Mouse (Mus musculus) Patski (cell line): ENCODE results near the gene Irgc1. TPM values are rescaled to one million over a fixed set of nuclear protein-coding genes. Genes with fewer than 3 reads are reported as not detected.

Experiments
- ATAC-seq: fragments of 100-300 bp; one replicate; pipeline ENCODE4 v1.8.0; 2021
- CTCF ChIA-PET: fragments of 350-600 bp; sonication (Branson Sonifier 250); formaldehyde crosslinking; loops from one replicate; lab custom pipeline; 2022; ENCODE audit warnings: inconsistent platforms; lab: Charles Lee
- POLR2A ChIA-PET: fragments of 350-600 bp; sonication (Branson Sonifier 250); formaldehyde crosslinking; loops from one replicate; lab custom pipeline; 2022; ENCODE audit warnings: antibody characterized with exemption, inconsistent platforms; lab: Charles Lee
- DNase-seq: peaks from one replicate; pipeline ENCODE4 v3.0.0-alpha.2; 2011; ENCODE audit warnings: low read depth, low spot score
- H3K27me3 ChIP-seq: fragments of 371-371 bp; one replicate; pipeline ENCODE4 v1.5.1; 2021
- CTCF ChIP-seq: fragments of 100-300 bp; IDR thresholded peaks from one replicate; pipeline ENCODE4 v1.5.1; 2021
- in situ Hi-C: fragments of 300-500 bp; cut with MboI; formaldehyde crosslinking; loops from 3 replicates; pipeline ENCODE4 v1.11.1; 2018; ENCODE audit warnings: low pct_unique_long_range_greater_than_20kb, mixed read lengths
- polyA plus RNA-seq: library from polyadenylated mRNA; unstranded; gene quantifications from one replicate; pipeline ENCODE4 v1.2.3, GENCODE M21; 2021

Gene Irgc1
- polyA plus RNA-seq, 1 experiment from 2014 or later: not detected

DNA sequence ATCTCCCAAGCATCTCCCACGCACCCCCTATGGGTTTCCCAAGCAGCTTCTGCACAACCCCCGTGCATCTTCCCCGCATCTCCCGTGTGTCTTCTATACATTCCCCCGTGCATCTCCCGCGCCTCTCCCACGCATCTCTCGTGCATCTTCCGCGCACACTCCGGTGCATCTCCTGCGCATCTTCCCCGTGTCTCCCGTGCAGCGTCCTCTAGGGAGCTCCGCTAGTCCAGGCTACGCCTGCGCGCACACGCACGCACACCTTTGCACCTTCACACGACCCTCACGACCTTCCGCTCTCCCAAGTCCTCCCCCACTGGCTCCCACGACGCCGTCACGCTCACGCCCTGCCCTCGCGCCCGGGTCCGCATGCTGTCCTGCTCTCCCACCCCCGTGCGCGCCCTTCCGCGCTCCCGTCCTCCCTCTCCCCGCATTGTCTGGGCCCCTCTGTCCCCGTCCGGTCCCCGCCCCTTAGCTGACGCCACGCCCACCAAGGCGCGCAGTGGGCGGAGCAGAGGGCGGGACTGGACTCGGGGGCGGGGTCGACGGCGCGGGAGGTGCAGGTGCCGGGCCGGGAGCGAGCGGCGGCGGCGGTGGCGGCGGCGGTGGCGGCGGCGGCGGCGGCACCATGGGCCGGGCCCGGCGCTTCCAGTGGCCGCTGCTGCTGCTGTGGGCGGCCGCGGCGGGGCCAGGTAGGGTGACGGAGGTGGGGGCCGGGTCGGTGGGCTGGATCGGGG is 29.5 kb upstream of the Irgc1 start, which contains the start of gene Cadm4:
Gene Cadm4 (plus strand): TSS at position 550 of the 734 bp plus-strand sequence.
- peak; percentile 80 for ATAC-seq
- CTCF ChIA-PET: interaction anchor here (1.5 to 1.9 kb wide), 2 partner anchors 9 to 40 kb away, joined by 4 to 5 read pairs; no protein-coding TSS in a partner anchor

DNA sequence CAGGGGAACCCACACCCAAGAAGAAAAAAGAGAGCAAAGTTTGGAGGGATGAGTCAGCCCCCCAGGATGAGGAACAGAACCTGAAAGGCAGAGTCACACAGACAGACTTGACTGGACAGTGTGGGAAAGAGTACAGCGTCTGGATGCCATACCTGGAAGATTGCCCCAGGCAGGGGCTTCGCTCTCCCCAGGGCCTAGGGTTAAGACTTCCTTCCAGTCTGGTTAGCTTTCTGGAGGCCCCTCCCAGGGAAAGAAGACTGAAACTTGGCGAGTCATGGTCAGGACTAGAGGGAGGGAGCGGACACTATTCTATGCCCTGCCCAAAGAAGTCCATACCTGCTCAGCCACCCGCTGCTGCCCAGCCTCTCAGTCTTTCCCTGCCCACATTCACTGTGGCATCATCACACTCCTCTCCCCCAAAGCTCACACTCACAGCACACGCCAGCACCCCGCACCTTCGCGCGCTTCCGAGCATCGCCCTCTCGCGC is 28.9 kb upstream of the Irgc1 start:
- no peaks in the 10 kb centered on the region for H3K27me3 ChIP-seq
- ATAC-seq (no peak), DNase-seq (no peak)
- POLR2A ChIA-PET: interaction anchor here (1.1 kb wide), 1 partner anchor 57 kb away, joined by 3 read pairs; no protein-coding TSS in a partner anchor
- no peak for TF ChIP-seq CTCF
- in situ Hi-C loops: no loop called here
- CTCF ChIA-PET: interaction anchor here (1.5 to 1.9 kb wide), 2 partner anchors 8 to 39 kb away, joined by 4 to 5 read pairs; no protein-coding TSS in a partner anchor

More for the DNA sequence above, 29.5 kb upstream of the Irgc1 start, which contains the start of gene Cadm4:
- TF ChIP-seq CTCF: no peak
- no peak for DNase-seq
- no peaks in the 10 kb centered on the region for H3K27me3 ChIP-seq
- in situ Hi-C loops: no loop called here
- POLR2A ChIA-PET: interaction anchor here (1.1 kb wide), 1 partner anchor 56 kb away, joined by 3 read pairs; no protein-coding TSS in a partner anchor

DNA sequence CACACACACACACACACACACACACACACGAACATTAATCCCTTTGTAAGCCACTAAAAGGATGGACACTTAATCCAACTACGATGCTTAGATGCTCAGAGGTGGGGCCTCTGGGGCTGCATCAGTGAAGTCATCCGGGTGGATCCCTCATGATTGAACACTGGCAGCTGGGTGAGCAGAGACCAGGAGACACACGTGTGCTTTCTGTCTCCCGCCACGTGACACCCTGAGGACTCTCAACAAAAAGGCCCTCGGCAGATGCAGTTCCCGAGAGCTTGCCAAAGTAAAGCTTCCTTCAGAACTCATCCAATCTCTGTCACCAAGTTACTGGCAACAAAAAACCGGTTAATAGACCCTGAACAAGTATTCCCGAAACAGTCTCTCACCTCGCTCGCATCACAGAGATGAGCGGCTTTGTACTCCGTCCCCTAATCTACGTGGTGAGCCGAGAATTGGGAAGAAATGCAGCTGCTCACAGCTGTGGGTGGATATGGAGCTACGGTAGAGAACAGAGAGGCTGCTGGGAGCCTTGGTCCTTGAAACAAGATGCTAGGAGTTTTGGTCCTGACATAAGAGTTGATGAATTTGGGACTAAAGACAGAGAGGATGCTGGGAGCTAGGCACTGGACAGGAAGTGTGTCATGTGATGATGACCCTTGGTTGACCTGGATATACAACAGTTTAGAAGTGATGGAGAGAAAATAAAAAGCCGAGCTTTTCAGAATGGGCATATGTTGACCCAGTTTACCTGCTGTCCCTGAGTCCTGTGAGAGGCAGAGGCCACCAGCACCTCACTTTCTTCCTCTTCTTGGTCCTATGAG is 28.2 kb upstream of the Irgc1 start:
- ATAC-seq (no peak), DNase-seq (no peak)
- CTCF ChIA-PET: interaction anchor here (1.9 kb wide), 1 partner anchor 39 kb away, joined by 5 read pairs; no protein-coding TSS in a partner anchor
- H3K27me3 ChIP-seq: no peaks in the 10 kb centered on the region
- in situ Hi-C loops: no loop called here
- no peak for TF ChIP-seq CTCF
- POLR2A ChIA-PET: no interaction called here

DNA sequence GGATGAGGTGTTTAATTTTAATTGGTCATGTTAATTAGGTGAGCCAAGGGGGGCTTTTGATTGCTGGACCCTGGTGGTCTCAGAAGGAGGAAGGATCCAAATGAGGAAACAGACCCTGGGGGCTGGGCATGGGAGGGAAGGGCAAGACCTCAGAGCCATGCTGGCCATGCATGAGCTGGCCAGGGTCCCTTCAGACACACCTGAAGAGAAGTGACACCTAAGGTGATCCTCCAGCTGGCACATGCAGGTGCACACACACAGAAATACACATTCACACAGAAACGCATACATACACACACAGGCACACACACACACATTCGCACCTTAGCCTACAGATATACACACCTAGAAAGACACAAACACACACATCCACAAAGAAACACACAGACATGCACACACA is 27.6 kb upstream of the Irgc1 start:
- CTCF ChIA-PET: no interaction called here
- in situ Hi-C loops: loop anchor here (5.0 to 10.0 kb wide), 2 partner anchors 93 to 175 kb away; no protein-coding TSS in a partner anchor
- no peaks in the 10 kb centered on the region for H3K27me3 ChIP-seq
- ATAC-seq (no peak), DNase-seq (no peak)
- POLR2A ChIA-PET: no interaction called here
- no peak for TF ChIP-seq CTCF

DNA sequence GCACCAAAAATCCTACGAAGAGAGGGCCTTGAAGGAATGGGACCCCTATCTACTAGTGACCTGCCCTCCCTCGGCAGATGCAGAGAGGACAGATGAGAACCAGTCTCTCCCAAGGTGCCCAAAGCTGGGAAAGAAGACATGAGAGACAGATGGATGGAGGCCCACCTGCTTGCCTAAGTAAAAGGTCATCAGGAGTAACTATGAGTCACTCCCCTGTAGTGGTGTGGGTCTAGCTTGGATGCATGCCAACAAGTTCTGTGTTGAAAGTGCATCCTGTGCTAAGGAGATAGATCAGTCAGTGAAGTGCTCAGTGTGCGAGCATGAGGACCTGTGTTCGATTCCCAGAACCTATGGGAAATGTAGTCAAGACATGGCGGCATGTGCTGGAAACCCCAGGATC is 26.8 kb upstream of the Irgc1 start:
- DNase-seq: no peak

DNA sequence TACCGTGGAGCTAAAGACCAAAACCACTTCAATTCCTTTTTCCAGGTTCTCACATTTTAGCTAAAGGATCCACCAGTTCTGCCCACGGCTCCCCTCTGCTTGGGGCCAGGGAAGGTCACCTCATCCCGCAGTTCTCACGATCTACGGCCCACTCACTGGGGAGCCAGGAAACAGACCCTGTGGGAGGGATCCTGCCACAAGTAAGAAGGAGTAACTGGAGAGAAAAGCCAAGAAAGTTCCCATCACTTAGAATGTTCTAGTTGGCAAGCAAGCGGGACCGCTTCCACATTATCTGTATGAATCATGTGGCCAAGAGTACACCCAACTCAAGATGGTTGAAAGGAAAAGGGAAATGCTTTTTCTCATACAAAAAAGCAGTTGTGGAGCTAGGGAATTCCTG is 24.8 kb upstream of the Irgc1 start:
- DNase-seq (no peak), ATAC-seq (no peak)
- POLR2A ChIA-PET: no interaction called here
- no peaks in the 10 kb centered on the region for H3K27me3 ChIP-seq
- no peak for TF ChIP-seq CTCF
- CTCF ChIA-PET: interaction anchor here (1.7 kb wide), 1 partner anchor 50 kb away, joined by 4 read pairs; no protein-coding TSS in a partner anchor
- in situ Hi-C loops: loop anchor here (5.0 to 10.0 kb wide), 2 partner anchors 95 to 178 kb away; no protein-coding TSS in a partner anchor

More for the DNA sequence above, 26.8 kb upstream of the Irgc1 start:
- CTCF ChIA-PET: no interaction called here
- in situ Hi-C loops: loop anchor here (5.0 to 10.0 kb wide), 2 partner anchors 93 to 176 kb away; no protein-coding TSS in a partner anchor
- no peaks in the 10 kb centered on the region for H3K27me3 ChIP-seq
- TF ChIP-seq CTCF: no peak
- POLR2A ChIA-PET: no interaction called here
- ATAC-seq: no peak

DNA sequence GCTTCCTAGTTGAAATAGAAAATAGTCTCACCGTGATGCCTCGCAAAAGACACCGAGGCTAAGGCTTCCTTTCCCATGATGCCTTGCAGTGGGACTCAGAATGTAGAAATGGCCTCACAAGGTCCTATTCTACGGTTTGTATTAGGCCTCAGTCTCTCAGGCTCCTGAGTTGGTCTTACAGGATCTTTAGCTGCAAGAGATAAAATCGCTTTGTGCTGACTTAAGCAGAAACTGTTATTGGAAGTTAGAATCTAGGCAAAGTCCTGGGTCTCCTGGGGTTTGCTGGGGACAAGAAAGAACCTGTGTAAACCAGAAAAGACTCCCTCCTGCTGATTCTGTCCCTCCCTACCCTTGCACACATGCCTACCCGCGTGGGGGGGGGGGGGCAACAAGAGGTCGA is 24.2 kb upstream of the Irgc1 start:
- ChIA-PET POLR2A (no interaction called here), CTCF (interaction anchor here (1.7 kb wide), 1 partner anchor 50 kb away, joined by 4 read pairs; no protein-coding TSS in a partner anchor)
- no peaks in the 10 kb centered on the region for H3K27me3 ChIP-seq
- no peak for ATAC-seq
- in situ Hi-C loops: loop anchor here (5.0 to 10.0 kb wide), 2 partner anchors 96 to 178 kb away; no protein-coding TSS in a partner anchor
- no peak for TF ChIP-seq CTCF
- DNase-seq: no peak

DNA sequence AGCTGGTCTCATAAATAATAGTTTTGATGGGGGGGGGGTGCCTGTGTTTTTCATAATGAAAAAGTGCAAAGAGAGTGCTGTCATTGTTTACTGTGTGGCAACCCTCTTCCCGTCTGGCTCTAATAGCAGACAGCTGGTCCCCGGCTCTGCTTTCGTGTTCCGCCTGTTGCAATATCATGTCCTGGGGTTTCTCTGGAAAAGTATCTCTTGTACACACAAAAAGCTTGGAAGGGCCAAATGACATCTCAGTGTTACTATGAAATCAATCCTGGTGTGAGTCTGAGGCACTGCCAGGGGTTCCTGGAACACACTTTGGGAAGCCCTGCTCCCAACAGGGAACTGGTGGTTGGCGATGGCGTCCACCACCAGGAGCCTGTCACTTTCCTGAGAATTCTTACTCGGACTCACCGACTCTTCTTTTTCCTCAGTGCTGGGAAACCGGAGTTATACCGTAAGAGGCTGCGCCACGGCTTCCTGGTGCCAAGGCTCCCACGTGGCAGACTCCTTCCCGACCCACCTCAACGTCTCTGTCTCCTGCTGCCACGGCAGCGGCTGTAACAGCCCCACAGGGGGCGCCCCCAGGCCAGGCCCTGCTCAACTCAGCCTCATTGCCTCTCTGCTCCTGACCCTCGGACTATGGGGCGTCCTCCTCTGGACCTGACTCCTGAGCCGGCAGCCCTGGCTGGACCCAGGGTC is 22.9 kb upstream of the Irgc1 start:
- no peak for TF ChIP-seq CTCF
- DNase-seq (no peak), ATAC-seq (no peak)
- in situ Hi-C loops: loop anchor here (5.0 to 10.0 kb wide), 2 partner anchors 97 to 180 kb away; no protein-coding TSS in a partner anchor
- no peaks in the 10 kb centered on the region for H3K27me3 ChIP-seq
- ChIA-PET CTCF (interaction anchor here (1.2 to 4.0 kb wide), 12 partner anchors 10 to 92 kb away, joined by 3 to 42 read pairs (median 6); partner anchors contain the start of gene Irgq), POLR2A (interaction anchor here (0.9 to 1.6 kb wide), 2 partner anchors 33 to 89 kb away, joined by 4 to 6 read pairs; no protein-coding TSS in a partner anchor)

DNA sequence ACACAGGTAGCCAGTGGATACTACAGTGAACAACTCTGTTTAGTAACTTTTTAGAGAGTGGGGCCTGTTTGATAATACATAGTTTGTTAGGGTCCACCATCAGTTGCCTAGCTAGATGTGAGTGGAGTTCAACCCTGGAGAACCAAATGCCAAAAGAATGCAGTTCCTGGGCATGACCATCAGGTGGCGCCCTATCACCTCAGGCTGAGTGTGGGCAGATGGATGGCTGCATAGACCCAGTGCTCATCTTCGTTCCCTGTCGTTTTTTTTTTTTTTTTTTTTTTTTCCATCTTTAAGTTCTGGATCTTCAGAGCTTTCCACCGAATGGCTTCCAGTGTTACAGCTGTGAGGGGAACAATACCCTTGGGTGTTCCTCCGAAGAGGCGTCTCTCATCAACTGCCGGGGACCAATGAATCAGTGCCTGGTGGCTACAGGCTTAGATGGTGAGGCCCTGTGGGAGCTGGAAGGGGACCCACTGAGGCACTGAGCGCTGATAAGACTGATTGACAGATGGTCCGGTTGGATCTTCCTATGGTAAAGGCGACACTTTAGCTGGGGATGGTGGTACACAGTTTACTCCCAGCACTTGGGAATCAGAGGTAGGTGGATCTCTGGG is 21.9 kb upstream of the Irgc1 start:
- TF ChIP-seq CTCF: peak; percentile 93
- ChIA-PET POLR2A (interaction anchor here (0.6 to 1.6 kb wide), 2 partner anchors 15 to 90 kb away, joined by 4 read pairs; no protein-coding TSS in a partner anchor), CTCF (interaction anchor here (0.8 to 4.0 kb wide), 35 partner anchors 8 to 189 kb away, joined by 3 to 42 read pairs (median 5); partner anchors contain the start of genes Cadm4, Irgc1, Irgq and Plaur)
- DNase-seq (peak; percentile 38), ATAC-seq (no peak)
- H3K27me3 ChIP-seq: no peaks in the 10 kb centered on the region
- in situ Hi-C loops: loop anchor here (10.0 kb wide), 1 partner anchor 181 kb away; no protein-coding TSS in a partner anchor
